Mouse (Mus musculus) embryonic fibroblast, embryonic 13.5 days (primary cell): ENCODE measurements at regions not wholly inside any gene's neighbourhood (a gene's known extent, or its start where the extent isn't known, plus 50 kb on each side); places are given as distances from the start of the nearest gene placed in this dataset.

ENCODE experiments used
- CTCF ChIP-seq: IDR thresholded peaks from 2 replicates; pipeline ENCODE4 v1.5.1; 2011; ENCODE audit warnings: mild to moderate bottlenecking, control low read depth, low read length, moderate library complexity, borderline replicate concordance; ENCODE audit not compliant: insufficient read depth
- POLR2A ChIP-seq: IDR thresholded peaks from 2 replicates; pipeline ENCODE4 v1.6.1; 2011; ENCODE audit warnings: low read depth, mild to moderate bottlenecking, control low read depth, low read length, moderate library complexity

GRCm38 (mm10) chr14:120652034-120652433 lies 173.8 kb downstream of the Rap2a start:
- TF ChIP-seq CTCF: no peak
- TF ChIP-seq POLR2A: no peak
